Mouse (Mus musculus) lung, postnatal 0 days (tissue): ENCODE data around the gene Hspa12b.

Source experiments
- CTCF ChIP-seq: IDR thresholded peaks from 2 replicates; pipeline ENCODE4 v1.5.1; 2016; ENCODE audit warnings: antibody characterized with exemption, mild to moderate bottlenecking
- EP300 ChIP-seq: IDR thresholded peaks from 2 replicates; pipeline ENCODE4 v1.6.1; 2016; ENCODE audit warnings: antibody characterized with exemption, mild to moderate bottlenecking, control low read depth

DNA sequence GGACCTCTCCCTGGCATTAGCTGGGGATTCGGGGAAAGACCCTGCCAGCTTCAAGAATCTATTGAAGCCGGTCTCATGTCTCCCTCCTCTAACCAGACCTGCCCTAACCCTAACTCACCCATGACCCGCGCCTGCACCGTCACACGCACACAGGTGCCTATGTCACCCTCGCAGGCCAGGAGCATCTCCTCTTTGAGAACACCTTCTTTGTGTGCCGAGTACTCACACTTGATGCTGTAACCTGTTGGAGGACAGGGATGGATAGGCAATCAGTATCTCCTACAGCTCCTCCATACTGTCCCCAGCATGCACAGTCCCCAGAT is 19.9 kb downstream of the Hspa12b start:
- TF ChIP-seq CTCF (no peak), EP300 (no peak)
